Mouse (Mus musculus) erythroblast, embryonic 14.5 days (primary cell): ENCODE data around the gene Dnajc14.

Experiments
- GATA1 ChIP-seq: IDR thresholded peaks from 2 replicates; pipeline ENCODE4 v1.6.1; 2012; ENCODE audit warnings: low read length, inconsistent platforms, mixed read lengths
- TAL1 ChIP-seq: IDR thresholded peaks from 3 replicates; pipeline ENCODE4 v1.6.1; 2012; ENCODE audit warnings: low read length, inconsistent platforms, mixed read lengths

GRCm38 (mm10) chr10:128806086-128806485 is 2.2 kb downstream of the Dnajc14 start:
- TF ChIP-seq GATA1: no peak
- no peak for TF ChIP-seq TAL1
